Mouse (Mus musculus): ENCODE results near the gene Gpatch4. TPM values are rescaled to one million over a fixed set of nuclear protein-coding genes. Genes with fewer than 3 reads are reported as not detected.

Gpatch4 gene
- 15.4 and 20.6 TPM in 2 replicates for polyA plus RNA-seq (2015; fragmentation: Nextera tagmentation; extraction: Ambion mirVana)

DNA sequence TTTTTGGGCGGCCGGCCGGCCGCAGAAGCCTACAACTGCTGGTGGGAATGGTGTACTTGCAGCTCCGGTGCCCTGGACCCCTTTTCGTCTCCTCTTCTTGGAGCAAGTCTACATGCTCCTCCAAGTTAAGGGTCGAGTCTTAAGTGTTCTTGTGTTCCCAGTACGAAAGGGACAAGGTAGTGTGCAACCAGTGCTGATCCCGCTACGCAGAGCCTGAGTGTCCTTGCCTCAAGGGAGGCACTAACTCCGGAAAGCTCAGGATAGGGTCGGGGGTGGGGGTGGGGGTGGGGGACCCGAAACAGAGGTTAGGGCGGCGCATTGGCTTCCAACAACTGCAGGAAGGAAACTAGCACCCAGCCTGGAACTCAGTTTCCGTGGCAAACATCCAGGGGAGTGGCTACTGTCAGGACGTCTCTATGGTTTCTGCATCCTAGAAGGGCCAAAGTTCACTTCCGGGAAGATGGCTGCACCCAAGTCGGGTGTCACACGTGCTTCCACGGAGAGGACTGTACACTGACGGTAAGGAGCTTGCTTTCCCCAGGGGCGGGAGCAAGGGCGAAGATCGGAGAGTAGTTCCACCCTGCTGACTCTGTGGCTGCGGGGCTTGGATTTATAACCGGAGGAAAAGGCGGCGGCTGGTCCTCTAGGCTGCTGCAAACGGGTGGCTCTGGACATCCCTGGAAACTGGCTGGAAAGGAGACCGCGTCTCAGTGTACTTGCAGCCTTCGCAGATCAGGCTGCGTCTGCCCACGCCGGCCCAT lies at the start of gene Gpatch4:
TSS of gene Gpatch4 (plus strand) at position 448 of the 761 bp plus-strand sequence.
- H3K9me3 ChIP-seq (replicated peaks) = no peaks in the 10 kb centered on the region
- H3K9ac ChIP-seq = peak within 1 kb of the TSS; percentile 59
- H3K27me3 ChIP-seq = peaks cover 22% of the 10 kb centered on the region
- H3K36me3 ChIP-seq = no peaks in the 10 kb centered on the region
- H3K4me3 ChIP-seq = peak within 1 kb of the TSS; percentile 70
- peaks cover 10% of the 10 kb centered on the region for H3K4me1 ChIP-seq (replicated peaks)
- peak within 1 kb of the TSS; percentile 45 for H3K27ac ChIP-seq
- peak within 1 kb of the TSS; percentile 80 for H3K4me2 ChIP-seq
- peak; percentile 88 for ATAC-seq (replicated peaks; ENCODE audit: insufficient number of reproducible peaks, insufficient read depth, low FRiP score, low read depth)
- WGBS = 8% methylated on average over 36 of the region's 36 CpGs

DNA sequence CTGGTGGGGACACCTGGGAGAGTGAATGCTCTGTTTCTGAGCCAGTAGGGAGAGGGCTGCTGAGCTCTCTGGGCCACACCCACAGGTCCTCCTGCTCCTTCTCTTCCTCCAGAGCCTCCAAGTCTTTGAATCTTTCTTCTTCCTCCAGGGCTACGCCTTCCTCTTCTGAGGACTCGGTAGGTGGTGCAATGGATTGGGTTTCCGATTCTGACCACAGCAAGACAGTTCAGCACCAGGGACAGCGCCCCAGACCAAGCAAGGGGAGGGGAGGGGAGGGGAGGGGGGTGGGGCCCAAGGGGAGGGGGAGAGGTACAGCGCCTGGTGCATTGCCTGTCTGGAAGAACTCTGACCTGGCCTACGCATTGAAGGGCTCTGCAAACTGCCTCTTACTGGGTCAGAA lies 49.5 kb upstream of the Gpatch4 start:
- H3K36me3 ChIP-seq = no peaks in the 10 kb centered on the region
- H3K9me3 ChIP-seq (replicated peaks) = no peaks in the 10 kb centered on the region
- H3K27ac ChIP-seq = no peak overlapping the region
- H3K4me2 ChIP-seq = no peak overlapping the region
- no peak overlapping the region for H3K9ac ChIP-seq
- peaks cover 100% of the 10 kb centered on the region for H3K27me3 ChIP-seq
- H3K4me1 ChIP-seq (replicated peaks) = peaks cover 12% of the 10 kb centered on the region
- H3K4me3 ChIP-seq = no peak overlapping the region
- no peak for ATAC-seq (replicated peaks; ENCODE audit: insufficient number of reproducible peaks, insufficient read depth, low FRiP score, low read depth)
- 2% methylated on average over 6 of the region's 6 CpGs for WGBS

DNA sequence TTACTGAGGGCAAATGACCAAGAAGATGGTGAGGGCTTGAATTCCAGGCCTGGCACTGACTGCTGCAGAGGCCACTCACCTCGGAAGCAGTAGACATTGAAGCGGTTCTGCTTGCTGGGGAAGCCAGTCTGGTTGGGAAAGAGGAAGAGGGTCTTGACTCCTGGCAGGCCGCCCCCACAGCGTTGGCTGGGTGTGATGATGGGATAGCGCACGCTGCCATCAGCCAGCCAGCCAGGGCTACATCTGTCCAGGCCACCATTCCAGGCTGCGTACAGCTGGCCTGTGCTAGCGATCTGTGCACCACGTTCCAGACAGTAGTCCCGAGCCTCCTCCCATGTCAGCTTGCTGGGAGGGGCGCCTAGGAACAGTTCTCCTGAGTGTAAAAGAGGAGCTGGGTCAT lies 47.6 kb upstream of the Gpatch4 start:
- ATAC-seq (replicated peaks; ENCODE audit: insufficient number of reproducible peaks, insufficient read depth, low FRiP score, low read depth) = no peak
- 28% methylated on average over 11 of the region's 11 CpGs for WGBS

GRCm38 (mm10) chr3:87996401-87996800 lies 46.5 kb upstream of the Gpatch4 start:
- 5% methylated on average over 15 of the region's 15 CpGs for WGBS
- Histone ChIP-seq H3K4me2 (no peak overlapping the region), H3K9ac (no peak overlapping the region), H3K36me3 (no peaks in the 10 kb centered on the region), H3K4me3 (peak overlapping the region; percentile 48; the same call in 1 of the 2 replicates), H3K4me1 (replicated peaks) (peaks cover 26% of the 10 kb centered on the region), H3K27me3 (peaks cover 100% of the 10 kb centered on the region), H3K27ac (no peak overlapping the region), H3K9me3 (replicated peaks) (no peaks in the 10 kb centered on the region)
- no peak for ATAC-seq (replicated peaks; ENCODE audit: insufficient number of reproducible peaks, insufficient read depth, low FRiP score, low read depth)

More for the DNA sequence above, 47.6 kb upstream of the Gpatch4 start:
- Histone ChIP-seq H3K27me3 (peaks cover 100% of the 10 kb centered on the region), H3K27ac (no peak overlapping the region), H3K4me1 (replicated peaks) (peaks cover 20% of the 10 kb centered on the region), H3K4me3 (no peak overlapping the region), H3K36me3 (no peaks in the 10 kb centered on the region), H3K9me3 (replicated peaks) (no peaks in the 10 kb centered on the region), H3K4me2 (no peak overlapping the region), H3K9ac (no peak overlapping the region)

- Histone ChIP-seq H3K4me3 (peak overlapping the region; percentile 48), H3K9ac (peak overlapping the region; percentile 12; the same call in 1 of the 2 replicates), H3K27me3 (peaks cover 100% of the 10 kb centered on the region), H3K4me2 (peak overlapping the region; percentile 75), H3K27ac (no peak overlapping the region), H3K4me1 (replicated peaks) (peaks cover 27% of the 10 kb centered on the region), H3K36me3 (no peaks in the 10 kb centered on the region), H3K9me3 (replicated peaks) (no peaks in the 10 kb centered on the region)
- no peak for ATAC-seq (replicated peaks; ENCODE audit: insufficient number of reproducible peaks, insufficient read depth, low FRiP score, low read depth)
- under 1% methylated on average over 49 of the region's 49 CpGs for WGBS
Measured at GRCm38 (mm10) chr3:87996971-87997614, 45.8 kb upstream of the Gpatch4 start.

DNA sequence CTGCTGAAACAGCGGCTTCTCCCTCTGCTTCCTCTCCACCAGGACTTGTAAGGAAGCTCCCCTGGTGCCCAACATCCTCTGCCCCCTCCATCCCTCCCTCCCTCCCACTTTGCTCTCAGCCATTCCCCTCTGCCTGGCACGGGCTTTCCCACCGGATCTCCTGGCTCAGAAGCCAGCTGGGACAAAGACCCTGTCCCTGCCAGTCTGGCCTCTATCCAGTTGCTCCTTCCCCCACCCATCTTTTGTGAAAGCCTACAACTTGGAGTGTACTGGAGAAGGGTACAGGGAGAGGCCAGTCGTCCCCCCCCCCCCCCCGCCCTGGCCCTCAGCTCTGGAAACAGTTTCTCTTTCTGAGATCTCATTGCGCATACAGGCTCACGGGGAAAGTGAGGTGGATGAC lies 44.2 kb upstream of the Gpatch4 start:
- Histone ChIP-seq H3K36me3 (no peaks in the 10 kb centered on the region), H3K4me2 (no peak overlapping the region), H3K4me1 (replicated peaks) (peaks cover 34% of the 10 kb centered on the region), H3K27ac (no peak overlapping the region), H3K27me3 (peaks cover 100% of the 10 kb centered on the region), H3K9ac (no peak overlapping the region), H3K4me3 (no peak overlapping the region), H3K9me3 (replicated peaks) (no peaks in the 10 kb centered on the region)
- no peak for ATAC-seq (replicated peaks; ENCODE audit: insufficient number of reproducible peaks, insufficient read depth, low FRiP score, low read depth)
- WGBS = 6% methylated on average over 7 of the region's 7 CpGs

- Histone ChIP-seq H3K27ac (no peak overlapping the region), H3K27me3 (peaks cover 99% of the 10 kb centered on the region), H3K9ac (no peak overlapping the region), H3K4me2 (peak overlapping the region; percentile 70), H3K4me3 (peak overlapping the region; percentile 47), H3K4me1 (replicated peaks) (peaks cover 34% of the 10 kb centered on the region), H3K36me3 (no peaks in the 10 kb centered on the region), H3K9me3 (replicated peaks) (no peaks in the 10 kb centered on the region)
- 1% methylated on average over 38 of the region's 38 CpGs for WGBS
- no peak for ATAC-seq (replicated peaks; ENCODE audit: insufficient number of reproducible peaks, insufficient read depth, low FRiP score, low read depth)
Measured at GRCm38 (mm10) chr3:87999243-87999895, 43.5 kb upstream of the Gpatch4 start.

DNA sequence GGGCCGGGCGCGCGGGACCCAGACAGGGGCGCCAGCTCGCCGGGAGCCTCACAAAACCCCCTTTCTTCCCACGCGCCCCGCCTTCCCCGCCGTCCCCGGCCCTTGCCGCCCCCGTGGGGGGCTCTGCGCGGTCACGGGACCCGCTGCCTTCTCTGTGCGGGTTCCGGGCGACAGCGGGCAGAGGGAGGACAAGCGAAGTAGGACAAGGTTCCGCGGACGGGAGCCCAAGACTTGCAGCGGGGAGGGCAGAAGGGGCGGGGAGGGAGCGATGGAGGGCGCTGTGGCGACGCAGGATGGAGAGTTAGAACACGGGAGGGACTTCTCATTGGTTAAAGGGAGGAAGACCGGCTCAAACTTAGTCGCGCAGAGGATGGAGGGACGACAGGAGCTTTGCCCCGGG lies 42.7 kb upstream of the Gpatch4 start, which contains the start of gene Bcan:
TSS of gene Bcan (minus strand) at position 50 of the 400 bp plus-strand sequence.
- Histone ChIP-seq H3K4me2 (peak within 1 kb of the TSS; percentile 70), H3K9ac (0 out of 2 replicates have a peak within 1 kb of the TSS, but pooled peaks have one; percentile 6), H3K4me3 (peak within 1 kb of the TSS; percentile 47), H3K36me3 (no peaks in the 10 kb centered on the region), H3K9me3 (replicated peaks) (no peaks in the 10 kb centered on the region), H3K27me3 (peaks cover 99% of the 10 kb centered on the region), H3K27ac (no peak within 1 kb of the TSS), H3K4me1 (replicated peaks) (peaks cover 34% of the 10 kb centered on the region)
- no peak for ATAC-seq (replicated peaks; ENCODE audit: insufficient number of reproducible peaks, insufficient read depth, low FRiP score, low read depth)
- under 1% methylated on average over 39 of the region's 39 CpGs for WGBS

- ATAC-seq (replicated peaks; ENCODE audit: insufficient number of reproducible peaks, insufficient read depth, low FRiP score, low read depth) = no peak
- Histone ChIP-seq H3K9ac (no peak overlapping the region), H3K27ac (no peak overlapping the region), H3K4me2 (no peak overlapping the region; the same call in 1 of the 2 replicates), H3K4me3 (0 out of 2 replicates have a peak overlapping the region, but pooled peaks have one; percentile 47), H3K9me3 (replicated peaks) (no peaks in the 10 kb centered on the region), H3K4me1 (replicated peaks) (peaks cover 34% of the 10 kb centered on the region), H3K36me3 (no peaks in the 10 kb centered on the region), H3K27me3 (peaks cover 97% of the 10 kb centered on the region)
- WGBS = 16% methylated on average over 11 of the region's 11 CpGs
Measured at GRCm38 (mm10) chr3:88000816-88001595, 41.9 kb upstream of the Gpatch4 start.

- Histone ChIP-seq H3K4me2 (no peak overlapping the region), H3K36me3 (no peaks in the 10 kb centered on the region), H3K9me3 (replicated peaks) (no peaks in the 10 kb centered on the region), H3K4me3 (no peak overlapping the region), H3K9ac (no peak overlapping the region), H3K4me1 (replicated peaks) (peaks cover 30% of the 10 kb centered on the region), H3K27me3 (peaks cover 83% of the 10 kb centered on the region), H3K27ac (no peak overlapping the region)
- ATAC-seq (replicated peaks; ENCODE audit: insufficient number of reproducible peaks, insufficient read depth, low FRiP score, low read depth) = no peak
- WGBS = 5% methylated on average over 17 of the region's 17 CpGs
Measured at GRCm38 (mm10) chr3:88002291-88002976, 40.5 kb upstream of the Gpatch4 start.
